Mouse (Mus musculus) embryonic stem cell, embryonic (primary cell): ENCODE measurements at regions not wholly inside any gene's neighbourhood (a gene's known extent, or its start where the extent isn't known, plus 50 kb on each side); places are given as distances from the start of the nearest gene placed in this dataset.

Experiments used
- CTCF ChIA-PET, 4 experiments: fragments of 300-600 bp in 2 of 4; fragments of 350-600 bp in 2 of 4; sonication (Branson Sonifier 250); formaldehyde crosslinking; loops; one replicate each; lab custom pipeline; 2022; ENCODE audit warnings: inconsistent platforms in 2 of 4; lab: Charles Lee
- POLR2A ChIA-PET, 4 experiments: fragments of 300-600 bp in 2 of 4; fragments of 350-600 bp in 2 of 4; sonication (Branson Sonifier 250); formaldehyde crosslinking; loops; one replicate each; lab custom pipeline; 2022; ENCODE audit warnings: antibody characterized with exemption in 4 of 4, inconsistent platforms in 1 of 4; lab: Charles Lee

DNA sequence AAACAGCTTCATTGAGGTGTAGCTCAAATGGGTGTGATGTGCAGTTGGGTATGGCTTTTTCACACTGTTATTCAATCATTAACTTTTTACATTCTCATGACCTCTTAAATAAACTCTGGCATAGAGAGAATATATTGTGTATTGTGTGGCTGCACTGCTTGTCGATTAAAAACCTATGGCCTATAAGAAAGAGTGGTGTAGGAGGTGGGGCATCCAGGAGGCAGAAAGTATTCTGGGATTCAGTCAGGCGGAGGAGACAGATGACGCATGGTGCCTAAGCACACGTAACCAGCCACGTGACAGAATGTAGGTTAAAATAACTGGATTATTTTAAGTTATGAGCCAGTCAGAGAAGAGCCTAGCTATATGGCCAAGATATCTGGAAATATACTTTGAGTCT is 78.2 kb upstream of the Slc16a7 start:
- CTCF ChIA-PET: no interaction called here
- POLR2A ChIA-PET: no interaction called here

DNA sequence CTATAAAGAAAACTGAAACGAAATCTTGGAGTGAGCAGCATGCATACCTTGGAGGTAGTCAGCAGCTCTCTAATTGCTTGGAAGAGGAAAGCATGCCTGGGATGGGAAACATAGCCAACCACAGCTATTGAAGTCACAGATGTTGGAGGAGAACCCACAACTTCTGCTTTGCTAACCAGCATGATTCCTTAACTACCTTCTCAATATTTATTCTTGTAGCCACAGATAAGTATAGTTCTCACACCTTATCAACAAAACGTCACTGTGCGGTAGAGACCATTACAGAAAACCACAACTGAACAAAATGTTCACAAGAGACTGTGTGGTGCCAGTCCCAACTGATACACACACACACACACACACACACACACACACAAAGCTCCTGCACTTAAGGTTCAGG is 99.1 kb upstream of the Slc16a7 start:
- ChIA-PET CTCF (no interaction called here), POLR2A (no interaction called here)

DNA sequence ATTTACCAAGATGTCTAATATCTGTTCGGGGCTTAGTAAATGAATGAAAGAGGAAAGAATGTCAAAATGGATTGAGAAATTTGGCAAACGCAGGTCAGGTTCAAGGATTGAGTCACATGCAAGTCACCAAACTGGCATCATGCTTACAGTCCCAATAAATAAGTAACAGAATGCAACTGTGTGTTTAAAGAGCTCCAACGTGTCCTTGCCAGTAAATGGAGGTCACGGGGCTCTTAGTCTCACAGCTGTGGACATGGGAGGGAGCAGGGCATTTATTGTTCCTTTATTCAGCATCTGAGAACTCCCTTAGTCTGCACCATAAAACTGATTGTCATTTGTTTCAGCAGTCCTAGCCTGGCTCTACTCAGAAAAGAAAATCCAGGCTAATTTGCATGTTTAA is 101.1 kb upstream of the Slc16a7 start:
- ChIA-PET POLR2A (no interaction called here), CTCF (no interaction called here)

DNA sequence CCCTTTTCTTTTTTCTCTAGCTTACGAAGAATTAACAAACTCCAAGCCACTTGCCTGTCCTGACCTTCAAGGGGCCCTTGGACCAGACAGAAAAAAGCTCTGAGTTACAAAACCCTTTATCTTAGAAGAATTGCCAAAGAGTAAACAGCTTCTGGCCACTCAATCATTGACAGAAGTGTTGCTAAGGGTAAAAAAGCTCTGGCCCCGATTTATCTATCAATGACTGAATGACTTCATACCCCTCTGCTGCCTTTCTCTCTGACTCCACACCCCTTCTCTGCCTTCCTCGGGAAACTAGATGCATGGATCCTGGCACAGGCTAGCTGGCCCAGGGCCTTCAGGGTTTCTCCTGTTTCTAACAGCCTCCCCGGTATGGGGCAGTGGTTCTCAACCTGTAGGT is 105.2 kb upstream of the Slc16a7 start:
- CTCF ChIA-PET: no interaction called here
- POLR2A ChIA-PET: no interaction called here

DNA sequence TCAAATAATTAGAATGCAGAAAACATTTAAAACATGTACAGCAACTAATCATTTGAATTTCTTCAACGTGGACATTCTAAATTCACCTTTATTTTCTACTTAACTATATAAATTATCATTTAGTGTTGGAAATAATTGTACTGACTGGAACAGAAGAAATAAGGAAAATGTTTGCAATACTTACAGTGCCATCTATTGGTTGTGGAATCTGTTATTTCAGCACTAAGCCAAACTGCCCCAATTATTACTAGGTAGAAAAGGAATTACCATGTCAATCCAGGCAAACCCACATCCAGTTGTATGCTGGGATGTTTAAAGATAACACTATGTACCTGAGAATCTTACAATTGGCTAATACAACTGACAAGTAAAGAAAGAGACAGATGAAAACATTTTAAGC is 109.1 kb upstream of the Slc16a7 start:
- POLR2A ChIA-PET: no interaction called here
- CTCF ChIA-PET: no interaction called here

DNA sequence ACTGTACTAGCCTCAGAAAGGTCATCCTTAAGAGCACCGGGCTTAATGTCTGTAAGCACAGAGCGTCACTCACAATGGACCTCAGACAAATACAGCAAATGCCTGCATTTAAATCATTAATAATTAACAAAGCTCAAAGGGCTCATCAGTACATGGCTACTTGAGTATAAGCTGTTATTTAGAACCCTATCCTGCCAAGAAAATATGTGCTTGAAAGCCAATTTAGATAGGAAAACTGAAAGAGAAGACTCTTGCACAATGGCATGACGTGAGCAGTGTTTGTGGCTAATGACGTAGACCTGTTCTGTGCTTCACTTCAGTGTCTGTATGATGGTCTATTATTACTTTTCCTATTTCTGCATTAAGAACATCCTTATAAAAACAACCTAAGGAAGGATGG is 111.1 kb upstream of the Slc16a7 start:
- POLR2A ChIA-PET: no interaction called here
- CTCF ChIA-PET: interaction anchor here in 1 of 4 experiments (0.6 kb wide), 1 partner anchor 1369 kb away, joined by 3 read pairs; no protein-coding TSS in a partner anchor

DNA sequence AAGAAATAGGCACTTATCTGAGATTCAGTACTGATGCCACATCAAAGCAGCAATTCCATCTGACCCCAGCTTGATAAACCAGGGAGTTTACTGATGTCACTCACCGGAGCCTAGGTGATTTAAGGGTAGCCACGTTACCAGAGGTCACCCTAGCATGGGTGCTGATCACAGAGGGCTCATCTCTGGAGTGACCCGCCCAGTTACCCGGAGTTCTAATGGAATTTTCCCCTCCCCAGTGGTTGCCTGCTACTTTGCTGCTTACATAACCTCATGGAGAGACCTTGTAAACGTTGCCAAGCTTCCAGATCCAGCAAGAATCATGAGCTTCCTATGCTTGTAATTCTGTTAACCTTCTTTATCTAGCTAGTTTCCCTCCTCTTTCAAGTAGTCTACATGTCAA is 125.8 kb upstream of the Slc16a7 start:
- CTCF ChIA-PET: no interaction called here
- POLR2A ChIA-PET: interaction anchor here in 1 of 4 experiments (0.5 kb wide), 1 partner anchor 111 kb away, joined by 3 read pairs; no protein-coding TSS in a partner anchor

DNA sequence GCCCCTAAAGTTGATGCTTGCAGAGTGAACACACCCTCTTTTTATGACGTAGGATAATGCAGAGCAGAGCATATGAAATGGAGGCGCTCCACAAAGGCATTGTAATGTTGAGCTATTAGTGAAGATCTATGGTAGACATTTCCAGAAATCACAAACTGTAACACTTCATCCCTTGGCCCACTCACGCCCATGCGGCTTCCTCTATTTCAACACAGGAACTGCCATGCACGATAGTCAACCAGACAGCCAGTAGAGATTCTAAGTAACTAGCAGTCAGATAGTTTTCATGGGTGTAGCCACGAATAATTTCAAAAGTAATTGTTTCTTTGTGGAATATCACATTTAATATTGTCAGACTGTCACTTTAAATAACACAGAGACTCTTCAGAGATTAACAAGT is 141.6 kb upstream of the Slc16a7 start:
- ChIA-PET POLR2A (no interaction called here), CTCF (interaction anchor here in 1 of 4 experiments (0.6 kb wide), 1 partner anchor 12 kb away, joined by 11 read pairs; no protein-coding TSS in a partner anchor)

DNA sequence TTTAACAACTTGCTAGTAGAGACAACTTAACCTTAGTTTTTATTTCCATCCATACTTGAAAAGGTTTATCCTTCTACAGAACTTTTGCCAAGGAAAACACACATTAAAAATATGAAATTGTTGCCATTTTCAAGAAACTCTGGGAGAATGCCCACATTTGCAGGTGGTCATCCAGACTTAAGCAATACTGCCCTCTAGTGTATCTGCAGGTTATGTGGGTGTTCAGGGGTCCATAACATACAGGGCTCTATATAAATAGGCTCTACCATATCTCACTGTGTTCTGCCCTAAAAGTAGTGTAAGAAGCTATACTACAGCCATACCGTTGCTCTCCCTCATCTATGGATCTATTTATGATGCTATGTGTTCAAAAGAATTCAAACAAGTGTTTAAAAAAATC is 149.1 kb upstream of the Slc16a7 start:
- ChIA-PET POLR2A (no interaction called here), CTCF (interaction anchor here in 1 of 4 experiments (0.6 kb wide), 1 partner anchor 65 kb away, joined by 3 read pairs; no protein-coding TSS in a partner anchor)

DNA sequence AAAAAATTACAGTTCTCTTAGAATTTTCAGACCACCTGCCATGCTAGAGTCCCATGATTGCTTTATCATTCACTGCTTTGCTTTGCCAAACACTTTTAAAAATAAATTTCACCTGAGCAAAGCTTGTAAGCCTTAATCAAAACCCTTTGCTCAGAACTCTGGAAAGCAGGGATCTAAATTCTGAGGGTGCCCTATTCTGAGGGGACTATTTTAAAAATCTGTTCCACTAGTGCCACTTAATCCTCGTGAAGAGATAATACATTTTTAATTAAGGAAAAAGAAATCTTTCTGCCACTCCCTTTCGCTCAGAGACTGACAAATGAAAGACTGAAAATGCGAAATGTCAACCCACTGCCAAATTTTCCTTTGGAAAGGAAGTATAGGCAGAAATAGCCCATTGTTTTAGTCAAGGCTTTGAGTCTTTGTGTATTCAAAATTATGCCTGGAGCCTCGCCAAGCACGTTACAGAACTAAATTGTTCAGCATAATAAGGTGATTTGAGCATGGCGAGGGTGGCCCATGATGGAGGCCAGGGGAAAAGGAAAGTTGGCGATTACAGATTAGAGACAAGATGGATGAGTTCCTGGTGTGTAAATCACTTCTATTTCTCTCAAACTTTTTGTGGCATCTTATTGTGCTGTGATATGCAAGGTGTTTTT is 197.4 kb upstream of the Slc16a7 start:
- POLR2A ChIA-PET: no interaction called here
- CTCF ChIA-PET: no interaction called here

DNA sequence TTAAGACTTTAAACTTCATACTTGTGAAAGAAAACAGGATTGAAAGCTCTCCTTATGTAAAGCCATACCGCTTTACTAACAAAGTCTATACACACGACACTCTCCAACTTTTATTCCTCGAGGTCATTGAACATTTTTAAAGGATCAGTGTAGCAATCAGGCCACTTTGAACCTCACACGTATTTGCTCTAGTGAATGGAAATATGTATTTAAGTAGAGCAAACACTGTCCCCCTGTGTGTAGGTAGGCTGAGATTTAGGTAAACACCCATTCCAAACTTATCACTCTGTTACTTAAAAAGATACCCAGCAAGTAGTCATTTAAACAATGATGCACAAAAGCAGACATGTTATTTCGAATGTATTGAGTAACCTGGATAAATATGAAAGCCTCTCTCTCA is 203.7 kb upstream of the Slc16a7 start:
- ChIA-PET POLR2A (no interaction called here), CTCF (no interaction called here)

DNA sequence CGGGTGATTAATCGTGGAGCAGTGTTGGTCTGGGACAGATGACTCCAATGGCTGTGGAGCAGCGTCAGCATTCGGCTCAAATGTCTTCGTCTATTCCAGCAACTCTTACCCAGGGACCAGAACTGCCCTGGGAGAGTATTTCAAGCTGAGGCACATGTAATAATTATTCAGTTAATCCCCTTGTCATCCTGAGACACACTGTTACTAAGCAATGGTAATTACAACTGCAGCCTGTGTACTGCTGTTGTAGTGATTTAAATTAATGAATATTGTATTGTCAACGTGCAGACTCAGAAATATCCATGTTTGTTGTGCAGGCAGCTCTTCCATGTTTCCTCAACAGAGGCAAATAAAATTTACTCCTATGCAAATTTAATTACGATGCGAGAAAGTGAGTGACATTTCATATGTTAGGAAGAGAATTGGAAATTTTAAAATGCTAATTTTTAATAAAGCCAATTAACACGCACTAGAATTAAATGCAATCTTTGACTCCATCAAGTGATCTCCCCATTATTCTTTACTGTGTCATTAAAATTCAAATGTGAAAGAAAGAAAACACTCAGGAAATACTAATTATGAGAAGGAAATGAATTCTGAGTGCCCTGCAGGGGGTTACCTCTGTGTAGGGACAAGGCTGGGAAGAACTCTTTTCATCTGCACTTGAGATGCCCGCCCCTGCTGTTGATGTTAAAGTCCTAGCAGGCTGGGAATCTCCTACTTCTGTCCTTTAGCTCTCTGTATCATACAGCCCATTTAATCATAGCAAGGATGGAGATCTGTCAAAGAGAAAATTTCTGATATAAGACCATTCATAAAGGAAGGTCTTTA is 218.7 kb upstream of the Slc16a7 start:
- ChIA-PET CTCF (no interaction called here), POLR2A (no interaction called here)

DNA sequence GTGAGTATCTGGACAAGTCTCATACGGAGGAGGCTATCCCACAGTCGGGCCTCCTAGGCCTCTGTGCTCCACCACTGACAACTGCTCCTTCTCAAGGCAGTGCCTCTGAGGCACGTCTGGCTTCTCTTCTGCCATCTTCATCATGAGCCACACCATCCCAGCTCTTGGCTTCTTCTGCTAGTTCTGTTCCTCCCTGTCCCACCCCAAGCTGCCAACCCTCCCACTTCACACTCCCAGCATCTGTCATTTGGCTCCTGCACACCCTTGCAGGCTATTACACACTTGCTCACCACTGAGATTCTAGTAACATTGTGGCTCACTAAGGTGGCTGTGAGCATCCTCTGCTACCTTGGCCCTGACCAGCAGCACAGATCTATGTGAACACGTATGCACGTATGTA is 221.1 kb upstream of the Slc16a7 start:
- ChIA-PET CTCF (no interaction called here), POLR2A (no interaction called here)

DNA sequence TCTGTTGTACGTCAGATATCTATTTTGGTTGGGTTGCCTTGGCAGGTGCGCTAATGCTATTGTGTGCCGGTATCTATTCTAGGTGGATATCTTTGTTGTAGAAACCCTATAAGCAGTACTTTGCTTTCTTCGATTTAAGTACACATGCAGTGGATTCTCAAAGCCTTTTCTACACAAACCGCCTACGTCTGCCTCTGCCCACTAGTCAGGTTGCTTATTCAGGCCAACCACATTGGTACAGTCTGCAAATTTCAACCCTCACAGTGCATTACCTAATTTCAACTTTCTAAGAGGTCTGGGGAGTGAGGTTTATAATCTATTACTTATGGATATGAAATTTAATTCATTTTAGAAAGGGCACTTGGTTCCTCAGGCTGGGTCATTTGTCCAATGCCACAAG is 223.5 kb upstream of the Slc16a7 start:
- CTCF ChIA-PET: no interaction called here
- POLR2A ChIA-PET: no interaction called here

DNA sequence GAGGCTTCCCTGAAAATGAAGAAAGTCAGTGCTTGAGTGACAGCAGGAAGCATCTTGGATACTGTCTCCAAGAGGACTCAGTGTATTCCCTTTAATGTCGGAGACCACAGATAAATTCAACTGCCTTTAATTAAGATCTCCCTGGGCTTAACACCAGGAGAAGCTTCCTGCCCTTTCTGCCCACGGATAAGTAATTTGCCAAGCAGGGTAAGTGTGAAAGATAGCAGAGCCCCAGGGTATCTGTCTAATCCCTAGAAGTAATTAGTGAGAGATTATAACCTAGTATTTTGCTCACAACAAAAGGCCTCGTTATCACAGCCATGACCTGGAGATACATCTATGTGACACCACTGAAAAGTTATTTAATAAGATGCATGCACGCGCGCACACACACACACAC is 232.1 kb upstream of the Slc16a7 start:
- CTCF ChIA-PET: no interaction called here
- POLR2A ChIA-PET: no interaction called here

DNA sequence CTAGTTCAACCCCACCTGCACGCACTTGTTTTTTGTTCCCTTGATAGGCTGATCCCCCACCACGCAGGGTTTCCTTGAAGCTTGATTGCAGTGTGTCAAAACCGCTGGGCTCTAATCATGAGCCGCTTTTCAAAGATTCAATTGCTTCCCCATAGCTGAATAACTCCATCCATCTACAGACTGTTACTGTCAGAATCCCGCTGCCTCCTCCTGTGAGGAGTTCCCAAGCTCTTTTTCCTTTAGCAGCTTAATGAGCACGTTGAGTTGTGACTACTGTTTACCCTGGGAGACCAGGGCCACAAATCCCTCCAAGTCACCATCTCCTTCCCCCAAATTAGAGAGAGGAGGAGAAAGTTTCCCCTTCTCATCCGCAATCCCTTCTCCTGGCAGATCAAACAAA is 234.6 kb upstream of the Slc16a7 start:
- CTCF ChIA-PET: no interaction called here
- POLR2A ChIA-PET: interaction anchor here in 1 of 4 experiments (0.6 kb wide), 1 partner anchor 438 kb away, joined by 5 read pairs; no protein-coding TSS in a partner anchor

DNA sequence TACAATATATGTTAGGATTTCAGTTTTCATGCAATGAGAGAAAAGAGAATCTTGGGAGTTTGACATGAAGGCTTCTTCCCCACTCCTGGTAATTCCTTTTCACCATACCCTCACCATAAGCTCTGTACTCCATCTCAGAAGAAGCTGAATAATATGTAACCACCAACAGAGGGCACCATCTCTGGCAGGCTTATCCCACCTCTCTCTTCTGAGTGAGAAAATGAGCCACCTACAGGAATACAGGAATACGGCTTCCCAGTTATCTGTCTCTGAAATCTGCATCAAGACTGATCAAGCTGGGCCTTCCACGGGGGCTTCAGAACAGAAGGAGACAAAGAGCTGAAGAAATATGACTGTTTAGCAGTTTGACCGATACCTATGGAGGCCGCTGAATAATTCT is 278.6 kb upstream of the Slc16a7 start:
- ChIA-PET POLR2A (no interaction called here), CTCF (interaction anchor here in 2 of 4 experiments (0.6 to 0.9 kb wide), 3 partner anchors 9 to 302 kb away, joined by 3 to 4 read pairs (median 4); no protein-coding TSS in a partner anchor)

DNA sequence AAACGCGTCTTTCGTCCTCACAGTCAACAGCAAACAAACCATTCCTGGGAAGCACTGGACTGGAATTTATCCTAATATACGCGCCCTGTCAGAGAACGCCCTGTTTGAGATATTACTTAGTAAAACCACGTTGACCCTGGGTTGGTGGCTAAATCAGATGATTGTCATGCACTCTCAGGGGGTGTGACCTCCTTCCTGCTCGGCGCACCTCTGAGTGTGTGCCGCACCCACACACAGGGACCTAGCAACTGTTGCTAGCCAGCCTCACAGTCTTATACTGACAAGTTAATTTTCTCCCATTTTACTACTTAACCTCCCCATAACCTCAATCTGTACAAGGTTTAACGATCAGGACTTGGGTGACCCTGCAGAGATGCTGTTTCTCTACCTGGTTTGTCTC is 284.4 kb upstream of the Slc16a7 start:
- POLR2A ChIA-PET: no interaction called here
- CTCF ChIA-PET: interaction anchor here in 1 of 4 experiments (0.6 kb wide), 1 partner anchor 164 kb away, joined by 4 read pairs; no protein-coding TSS in a partner anchor

DNA sequence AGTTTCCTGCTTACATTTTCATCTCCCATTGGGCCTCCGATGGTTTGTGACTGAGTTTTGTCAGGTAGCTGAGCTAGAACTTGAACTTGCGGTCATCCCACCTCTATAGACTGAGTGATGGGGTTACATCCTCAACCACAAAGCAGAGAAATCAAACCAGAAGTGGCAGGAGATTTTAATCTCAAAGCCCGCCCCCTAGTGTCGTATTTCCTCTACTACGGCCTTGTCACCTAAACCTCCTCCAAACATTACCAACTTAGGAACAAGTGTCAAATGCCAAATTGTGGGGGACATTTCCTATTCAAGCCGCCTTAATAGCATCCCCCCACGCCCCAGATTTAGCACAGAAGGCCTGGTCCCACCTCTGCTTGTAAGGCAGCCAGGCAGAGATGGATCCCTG is 286.3 kb upstream of the Lrig3 start:
- POLR2A ChIA-PET: no interaction called here
- CTCF ChIA-PET: interaction anchor here in 2 of 4 experiments (0.6 to 1.0 kb wide), 3 partner anchors 12 to 584 kb away, joined by 3 to 4 read pairs (median 4); no protein-coding TSS in a partner anchor

DNA sequence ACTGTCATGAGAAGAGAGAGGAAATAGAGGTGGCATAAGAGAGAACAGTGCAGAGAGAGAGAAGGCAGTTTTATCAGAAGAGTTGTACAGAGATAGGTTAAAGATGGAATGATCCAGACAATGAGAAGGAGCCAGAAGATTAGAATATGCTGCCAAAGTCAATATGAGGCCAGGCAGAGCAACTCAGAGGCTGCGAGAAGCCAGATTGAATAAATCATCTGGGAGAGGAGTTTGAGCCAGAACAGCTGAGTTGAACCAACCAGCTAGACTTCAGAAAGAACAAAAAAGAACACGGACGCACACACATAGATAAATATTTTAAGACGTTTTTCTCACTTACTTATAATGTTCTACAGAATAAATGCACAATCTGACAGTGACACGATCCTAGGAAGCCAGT is 280.8 kb upstream of the Lrig3 start:
- POLR2A ChIA-PET: no interaction called here
- CTCF ChIA-PET: no interaction called here
